Mouse (Mus musculus) c-Kit-positive CD71-positive TER-119-negative erythroid progenitor cells, embryonic 14.5 days (primary cell): ENCODE measurements around the gene Padi1.

Experiments used
- DNase-seq: peaks from one replicate; pipeline ENCODE4 v3.0.0-alpha.2; 2013; ENCODE audit warnings: low read depth

Gene Padi1

DNA sequence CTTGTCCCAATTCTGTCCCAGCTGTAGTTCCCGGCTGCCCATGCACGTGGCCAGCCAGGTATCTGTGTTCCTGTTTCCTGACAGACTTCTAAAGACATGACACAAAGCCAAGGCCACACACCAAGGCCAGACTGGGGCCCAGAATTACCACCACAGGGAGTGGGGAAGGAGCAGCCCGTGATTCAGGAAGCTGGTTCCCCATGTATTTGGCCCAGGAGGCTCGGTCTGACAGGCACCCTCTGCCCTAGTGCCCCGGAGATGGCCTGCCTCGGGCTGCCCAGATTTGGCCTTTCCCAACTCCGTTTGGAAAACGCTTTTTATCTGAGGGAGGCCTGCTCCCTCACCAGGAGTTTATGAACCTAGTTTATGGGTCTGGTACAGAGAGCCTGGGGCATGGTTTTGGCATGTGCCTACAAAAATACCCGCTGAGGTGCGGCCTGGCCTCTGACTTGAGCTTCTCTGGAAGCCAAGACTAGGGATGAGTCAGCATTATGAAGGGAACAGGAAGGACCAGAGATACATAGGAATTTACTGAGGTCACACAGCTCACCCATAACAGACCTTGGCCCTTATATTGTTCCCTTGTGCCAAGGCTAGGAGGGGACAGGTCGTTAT lies 16.6 kb upstream of the Padi1 start:
- no peak for DNase-seq

DNA sequence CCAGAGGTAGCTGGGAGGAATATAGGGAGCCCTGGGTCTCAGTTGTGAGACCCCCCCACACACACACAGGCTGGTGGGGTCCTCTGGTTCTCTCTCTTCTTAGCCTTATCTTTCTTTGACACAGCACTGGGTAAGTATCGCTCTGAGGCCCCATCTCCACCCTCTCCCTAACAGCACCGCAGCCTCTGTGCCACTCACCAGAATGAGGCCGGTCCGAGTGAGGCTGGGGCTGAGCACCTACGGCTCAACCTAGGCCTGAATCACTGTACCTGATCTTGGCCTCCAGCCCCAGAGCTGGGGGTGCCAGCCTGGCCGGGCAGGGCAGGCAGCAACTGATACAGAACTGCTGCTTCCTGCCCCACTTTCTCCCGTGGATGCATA lies 15.2 kb upstream of the Padi1 start:
- no peak for DNase-seq

DNA sequence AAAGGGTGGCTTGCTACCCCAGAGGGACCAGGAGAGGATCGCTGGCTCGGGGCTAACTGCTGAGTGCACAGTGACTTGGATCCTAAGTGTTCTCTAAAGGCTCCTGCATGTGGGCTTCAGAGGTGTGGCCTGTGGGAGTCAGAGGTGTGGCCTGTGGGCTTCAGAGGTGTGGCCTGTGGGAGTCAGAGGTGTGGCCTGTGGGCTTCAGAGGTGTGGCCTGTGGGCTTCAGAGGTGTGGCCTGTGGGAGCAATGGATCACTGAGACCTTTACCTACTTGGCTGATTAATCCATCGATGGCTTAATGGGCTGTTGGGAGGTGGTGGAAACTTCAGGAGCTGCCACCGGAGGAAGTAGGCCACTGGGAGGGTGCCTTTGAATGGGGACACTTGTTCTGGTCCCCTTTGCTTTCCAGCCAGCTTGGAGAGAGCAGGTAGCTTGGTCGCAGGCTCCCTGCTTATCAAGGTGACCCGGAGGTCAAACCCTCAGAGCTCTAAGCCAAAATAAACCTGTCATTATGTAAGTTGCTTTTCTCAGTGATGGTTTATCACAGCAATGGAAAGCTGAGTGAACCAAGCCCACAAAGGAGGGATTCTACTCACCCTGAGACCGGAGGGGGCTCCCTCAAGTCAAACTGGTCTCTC lies 14.7 kb upstream of the Padi1 start:
- peak; percentile 54 for DNase-seq

DNA sequence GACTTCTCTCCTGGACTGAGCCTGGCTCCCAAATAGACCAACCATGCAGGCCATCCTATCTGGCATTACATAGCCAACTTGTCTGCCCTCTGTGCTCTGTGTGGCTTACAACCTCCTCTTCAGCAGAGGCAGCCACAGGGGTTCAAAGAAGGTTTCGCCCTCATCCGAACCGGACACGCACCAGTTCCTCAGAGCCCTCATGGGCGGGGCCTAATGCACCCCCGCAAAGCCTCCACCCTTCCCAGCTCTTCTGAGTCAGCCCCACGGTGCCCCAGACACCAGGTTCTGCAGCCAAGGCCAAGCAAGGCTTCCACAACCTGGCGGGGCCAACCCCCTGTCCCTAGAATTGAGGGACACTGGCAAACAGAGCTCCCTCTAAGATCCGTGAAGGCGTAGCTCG lies 13.7 kb upstream of the Padi1 start:
- no peak for DNase-seq

DNA sequence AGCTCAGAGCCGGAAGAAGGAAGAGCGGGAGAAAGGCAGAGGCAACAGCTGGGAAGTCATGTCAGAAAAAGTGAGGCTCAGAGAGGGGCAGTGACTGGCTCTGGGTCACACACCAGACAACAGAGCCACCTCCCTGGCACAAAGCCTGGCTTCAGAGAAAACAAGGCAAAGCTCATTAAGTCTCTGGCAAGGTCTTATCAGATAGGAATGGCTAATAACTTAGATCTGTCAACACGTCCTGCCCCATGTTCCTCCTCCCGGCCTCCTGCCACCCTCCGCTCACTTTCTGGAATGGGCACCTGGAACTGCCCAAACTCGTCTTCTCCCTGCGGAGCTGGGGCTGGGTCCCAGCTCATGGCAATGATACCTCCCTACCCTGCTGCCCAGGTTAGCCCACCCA lies 12.2 kb upstream of the Padi1 start:
- no peak for DNase-seq

DNA sequence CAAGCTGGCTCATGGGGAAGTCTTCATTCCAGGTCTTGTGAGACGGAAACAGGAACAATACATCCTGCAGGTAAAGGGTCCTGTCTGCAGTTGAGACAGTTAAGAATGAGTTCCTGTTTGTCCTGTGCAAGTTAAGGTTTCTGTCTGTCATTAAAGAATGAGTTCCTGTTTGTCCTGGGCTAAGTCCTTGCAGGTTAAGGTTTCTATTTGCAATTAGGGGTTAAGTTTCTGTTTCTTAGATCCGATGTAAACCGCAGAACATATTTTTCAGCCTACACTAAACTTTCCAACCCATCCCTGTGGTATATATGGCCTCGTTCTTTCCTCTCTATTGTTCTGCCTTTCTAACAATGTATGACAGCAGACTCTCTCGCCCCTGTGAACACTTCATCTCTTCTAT lies 11.5 kb upstream of the Padi1 start:
- no peak for DNase-seq

DNA sequence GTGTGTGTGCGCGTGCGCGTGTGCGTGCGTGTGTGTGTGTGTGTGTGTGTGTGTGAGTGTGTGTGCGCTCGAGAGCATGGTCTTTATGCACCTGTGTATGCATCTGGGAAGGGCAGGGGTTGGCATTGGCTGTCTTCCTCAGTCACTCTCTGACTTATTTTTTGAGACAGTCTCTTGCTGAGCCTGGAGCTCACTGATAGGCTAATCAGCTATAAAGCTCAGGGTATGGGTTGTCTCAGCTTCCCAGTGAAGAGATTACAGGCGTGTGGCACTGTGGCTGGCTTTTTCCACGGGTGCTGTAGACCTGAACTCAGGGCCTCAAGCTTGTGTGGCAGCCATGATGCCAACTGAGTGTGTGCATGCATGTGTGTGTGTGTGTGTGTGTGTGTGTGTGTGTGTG lies 9.6 kb upstream of the Padi1 start:
- peak; percentile 74 for DNase-seq

DNA sequence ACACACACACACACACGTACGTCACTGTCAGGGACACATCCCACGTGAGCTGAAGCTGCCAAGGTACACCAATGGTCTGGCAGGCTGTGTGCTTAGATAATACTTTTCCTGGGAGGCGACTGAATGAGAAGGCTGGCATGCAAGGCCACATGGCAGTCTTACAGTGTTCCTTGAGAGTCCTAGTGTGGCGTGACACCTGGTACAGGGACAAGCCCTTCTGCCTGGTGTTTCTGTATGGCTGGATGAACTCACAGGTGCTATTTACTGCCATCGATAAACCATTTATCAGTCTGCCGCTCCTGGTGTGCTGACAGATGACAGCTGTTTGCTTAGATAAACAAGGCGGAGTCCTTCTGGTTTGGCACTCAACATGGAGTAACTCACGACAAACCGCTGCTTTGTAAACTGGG lies 8.9 kb upstream of the Padi1 start:
- DNase-seq, result peak; percentile 85

DNA sequence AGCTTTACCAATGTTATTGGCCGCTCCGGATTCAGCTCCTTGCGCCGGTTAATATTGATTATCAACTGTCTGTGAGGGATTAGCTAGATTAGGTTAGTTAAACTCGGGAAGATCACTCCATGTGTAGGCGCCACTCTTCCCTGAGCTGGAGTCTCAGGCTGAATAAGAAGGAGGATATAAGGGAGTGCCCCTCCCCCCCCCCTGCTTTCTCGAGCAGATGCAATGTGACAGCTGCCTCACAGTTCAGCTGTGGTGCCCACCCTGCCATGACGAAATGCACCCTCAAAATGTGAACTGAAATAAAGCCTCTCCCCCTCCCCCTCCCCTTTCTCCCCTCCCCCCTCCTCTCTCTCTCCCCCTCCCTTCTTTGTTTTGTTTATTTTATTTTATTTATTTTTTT lies 8.0 kb upstream of the Padi1 start:
- no peak for DNase-seq

DNA sequence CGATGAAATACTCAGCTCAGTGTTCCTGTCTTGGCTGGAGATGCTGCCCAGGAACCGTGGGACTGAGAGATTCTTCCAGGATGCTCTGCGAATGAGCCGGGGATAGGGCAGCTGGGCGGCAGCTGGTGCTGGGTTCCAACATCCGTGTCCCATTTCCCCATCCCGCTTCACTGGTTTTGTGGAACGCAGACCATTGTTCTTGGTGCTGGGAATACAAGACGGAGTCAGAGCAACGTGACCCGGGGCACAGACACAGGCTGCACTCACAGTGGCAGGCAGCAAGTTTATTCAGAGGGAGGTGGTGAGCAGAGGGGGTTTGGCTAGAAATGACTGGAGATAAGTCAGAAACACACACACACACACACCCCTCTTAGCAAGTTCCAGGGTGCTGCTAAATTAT lies 3.7 kb upstream of the Padi1 start:
- DNase-seq, result no peak

DNA sequence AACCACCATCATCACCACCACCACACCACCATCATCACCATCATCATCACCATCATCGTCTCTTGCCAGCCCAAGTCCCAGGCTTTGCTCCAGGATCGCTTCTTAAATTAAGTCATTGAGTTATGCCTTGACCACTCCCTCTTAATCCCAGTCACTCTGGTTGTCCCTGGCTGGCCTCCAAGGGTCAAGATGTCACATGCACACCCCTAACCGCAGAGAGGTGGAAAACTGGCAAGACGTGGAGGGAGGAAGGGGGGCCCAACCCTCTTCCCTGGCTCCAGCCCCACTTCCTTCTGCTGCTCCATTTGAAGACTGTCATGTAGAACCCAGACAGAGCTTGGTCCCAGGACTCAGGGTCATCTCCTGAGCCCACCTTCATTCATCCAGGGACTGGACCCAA lies 587 bp downstream of the Padi1 start:
- no peak for DNase-seq

DNA sequence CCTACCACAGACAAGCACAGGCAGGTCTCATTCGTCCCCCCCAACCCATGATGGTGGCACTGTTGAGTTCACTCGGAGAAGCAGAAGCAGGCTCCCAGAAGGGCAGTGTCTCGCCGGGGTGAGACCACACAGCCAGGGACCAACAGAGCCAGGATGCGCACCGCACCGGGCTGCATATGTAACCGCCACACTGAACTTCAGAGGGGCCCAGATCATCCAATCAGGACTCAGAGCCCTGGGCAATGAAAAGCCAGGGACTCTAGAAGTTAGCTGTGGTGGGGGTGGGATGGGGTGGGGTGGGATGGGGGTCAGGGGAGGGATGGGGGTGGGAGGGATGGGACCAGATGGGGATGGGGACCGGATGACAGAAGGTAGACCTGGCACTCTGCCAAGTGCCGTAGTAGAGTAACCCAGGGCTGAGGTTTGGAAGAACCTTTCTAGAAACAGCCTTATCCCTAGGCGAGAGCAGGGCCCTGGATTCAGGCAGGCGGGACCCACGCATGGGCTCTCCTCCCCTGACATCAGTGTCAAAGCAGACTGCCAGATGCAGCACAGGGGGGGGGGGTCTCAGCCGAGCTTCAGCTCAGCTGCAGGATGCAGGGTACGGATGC lies 1.8 kb downstream of the Padi1 start:
- DNase-seq, result no peak

DNA sequence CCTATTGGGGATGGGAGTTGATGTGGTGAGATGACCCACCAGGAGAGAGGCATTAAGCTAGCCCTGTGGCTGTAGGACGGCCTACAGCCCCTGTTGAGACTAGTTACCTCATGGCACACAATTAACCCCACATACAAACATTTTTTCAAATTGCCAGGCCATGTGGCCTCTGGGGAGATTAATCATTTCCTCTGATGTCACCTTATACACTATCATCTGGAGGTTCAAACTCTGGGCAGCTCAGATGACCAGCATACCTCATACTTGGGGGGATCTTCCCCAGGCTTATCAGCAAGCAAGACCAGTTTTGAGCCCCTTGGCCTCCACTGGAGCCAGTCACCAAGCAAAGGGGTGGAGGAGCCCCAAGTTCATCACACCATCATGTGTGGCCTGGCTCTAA lies 2.7 kb downstream of the Padi1 start:
- no peak for DNase-seq

DNA sequence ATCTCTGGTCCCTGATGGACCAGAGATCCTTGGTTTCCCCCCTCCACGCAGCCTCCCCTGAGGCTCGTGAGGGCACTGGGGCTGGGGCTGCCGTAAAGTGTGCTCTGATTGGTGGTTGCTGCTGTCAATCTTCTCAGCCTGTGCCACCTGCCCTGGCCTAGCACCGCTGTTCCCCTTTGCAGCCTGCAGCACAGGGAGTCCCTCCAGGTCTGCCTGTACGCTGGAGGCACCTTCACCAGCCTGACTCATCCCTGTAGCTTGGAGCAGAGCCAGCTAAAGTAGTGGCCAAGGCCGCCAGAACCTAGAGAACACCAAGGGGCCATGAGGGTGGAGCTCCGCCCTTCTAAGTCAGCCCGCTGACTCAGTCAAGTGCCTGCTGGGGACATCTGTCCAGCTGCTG lies 7.7 kb downstream of the Padi1 start:
- no peak for DNase-seq

DNA sequence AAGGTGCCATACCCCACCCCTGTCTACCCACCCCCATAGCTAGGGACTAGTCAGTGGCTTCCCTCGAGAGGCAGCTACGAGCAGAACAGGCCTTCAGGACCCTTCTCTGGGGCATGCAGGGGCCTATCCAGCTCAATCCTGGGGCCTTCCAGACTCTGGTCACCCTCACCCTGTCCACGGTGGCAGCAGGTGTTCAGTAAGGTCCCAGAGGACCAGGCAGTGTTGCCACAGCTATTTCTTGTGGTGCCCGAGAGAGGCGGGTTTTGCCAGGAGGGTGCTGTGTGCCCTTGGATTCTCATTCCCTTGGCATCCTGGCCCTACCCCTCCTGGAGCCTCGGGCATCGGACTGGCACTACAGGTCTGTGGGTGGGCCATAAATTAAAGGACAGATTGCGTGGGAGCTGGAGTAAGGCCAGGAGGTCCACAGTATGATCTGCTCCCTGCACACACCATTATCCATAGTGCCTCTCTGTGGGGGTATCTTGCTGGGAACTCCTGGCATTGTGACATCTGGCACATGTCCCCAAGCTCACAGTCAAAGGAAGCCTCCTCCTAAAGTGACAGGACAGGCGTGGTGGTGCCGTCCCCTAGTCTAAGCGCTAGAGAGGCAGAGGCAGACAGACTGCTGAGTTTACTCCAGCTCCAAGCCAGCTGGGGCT lies 9.2 kb downstream of the Padi1 start:
- no peak for DNase-seq

DNA sequence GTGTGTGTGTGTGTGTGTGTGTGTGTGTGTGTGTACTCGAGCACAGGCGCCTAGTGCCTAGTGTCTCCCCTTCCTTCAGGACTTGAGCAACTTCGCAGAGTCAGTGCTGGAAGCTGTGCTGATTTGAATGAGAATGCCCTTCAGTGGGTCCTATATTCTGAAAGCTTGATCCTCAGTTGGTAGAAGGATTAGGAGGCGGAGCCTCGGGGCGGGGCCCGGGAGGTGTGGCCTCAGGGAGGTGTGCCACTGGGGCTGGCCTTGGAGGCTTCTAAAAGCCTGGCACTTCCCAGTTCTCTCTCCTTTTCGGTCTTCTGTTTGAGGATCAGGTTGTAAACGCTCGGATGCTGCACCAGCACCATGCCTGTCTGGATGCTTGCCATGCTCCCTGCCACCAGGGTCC lies 9.9 kb downstream of the Padi1 start:
- no peak for DNase-seq

DNA sequence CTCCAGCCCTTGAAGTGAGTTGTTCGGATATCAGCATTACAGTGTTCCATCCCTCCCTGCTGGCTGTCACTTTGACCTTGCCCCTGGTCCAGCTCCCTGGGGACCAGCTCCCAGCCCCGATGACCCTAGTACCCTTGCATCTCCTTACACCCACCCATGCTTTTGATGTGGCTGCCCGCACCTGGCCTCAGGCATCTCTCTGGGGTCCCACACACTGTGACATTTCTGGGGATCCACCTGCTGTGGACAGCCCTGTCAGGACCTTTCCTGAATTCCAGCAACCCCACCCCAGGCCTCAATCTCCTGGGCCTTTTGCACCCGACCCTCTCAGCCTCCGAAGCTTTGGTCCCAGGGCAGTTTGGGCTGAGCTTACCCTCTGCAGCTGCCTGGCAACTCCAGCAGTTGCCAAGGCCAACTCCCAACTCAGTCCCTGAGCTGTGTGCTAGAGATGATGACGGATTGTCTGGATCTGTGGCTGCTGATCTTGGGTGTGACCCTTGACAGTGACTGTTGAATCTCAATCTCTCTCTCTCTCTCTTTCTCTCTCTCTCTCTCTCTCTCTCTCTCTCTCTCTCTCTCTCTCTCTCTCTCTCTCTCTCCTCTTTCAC lies 11.1 kb downstream of the Padi1 start:
- DNase-seq, result no peak

DNA sequence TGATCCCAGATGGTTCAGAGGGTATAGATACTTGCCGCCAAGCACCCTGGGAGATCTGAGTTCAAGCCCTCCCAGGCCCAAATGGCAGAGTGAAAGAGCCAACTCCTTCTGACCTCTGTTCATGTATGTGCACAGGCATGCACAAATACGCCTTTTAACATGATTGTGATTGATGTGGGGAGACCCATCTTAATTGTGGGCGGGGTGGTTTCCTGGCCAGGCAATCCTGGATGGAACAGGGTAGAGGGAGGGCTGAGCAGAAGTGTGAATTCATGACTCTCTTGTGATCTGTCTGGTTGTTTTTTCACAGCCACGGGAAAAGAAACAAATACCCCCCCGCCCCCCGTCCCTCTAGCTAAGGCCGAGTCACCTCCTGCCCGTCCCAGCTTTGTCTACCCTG lies 12.8 kb downstream of the Padi1 start:
- DNase-seq, result no peak

DNA sequence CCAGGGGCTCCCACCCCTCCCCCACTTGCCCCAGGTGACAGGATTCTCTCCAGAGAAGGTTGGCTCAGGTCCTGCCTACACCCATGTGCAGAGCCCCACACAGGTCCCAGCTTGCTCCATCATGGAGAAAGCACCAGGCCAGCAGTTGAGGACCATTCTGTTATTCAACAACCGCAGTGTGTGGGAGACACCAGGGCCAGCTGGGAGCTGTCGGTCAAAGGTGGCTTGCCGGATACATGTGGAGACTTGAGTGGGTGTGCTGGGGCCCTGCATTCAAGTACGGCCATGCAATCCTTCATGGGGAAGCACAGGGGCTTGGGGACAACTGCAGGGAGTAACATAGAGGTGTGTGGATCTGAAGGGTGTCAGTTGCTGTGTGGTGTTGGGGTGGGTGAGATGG lies 13.8 kb downstream of the Padi1 start:
- no peak for DNase-seq

DNA sequence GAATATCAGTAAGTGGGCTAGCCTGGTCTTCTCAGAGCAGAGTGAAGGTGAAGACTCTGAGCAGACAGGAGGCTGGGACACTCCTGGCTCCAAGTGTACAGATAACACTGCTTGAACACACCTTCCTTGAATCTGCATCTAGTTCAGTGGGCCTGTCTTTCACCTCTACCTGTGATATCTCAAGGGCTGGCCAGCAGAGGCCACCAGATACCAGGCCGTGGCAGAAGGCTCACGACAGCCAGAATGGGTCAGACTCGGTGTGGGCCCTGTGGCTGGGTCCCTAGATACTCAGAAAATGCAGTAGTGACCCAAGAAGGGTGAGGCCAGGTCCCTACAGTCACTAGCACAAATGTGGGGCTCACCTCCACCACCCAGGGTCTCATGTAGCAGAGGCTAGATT lies 18.3 kb downstream of the Padi1 start:
- no peak for DNase-seq

DNA sequence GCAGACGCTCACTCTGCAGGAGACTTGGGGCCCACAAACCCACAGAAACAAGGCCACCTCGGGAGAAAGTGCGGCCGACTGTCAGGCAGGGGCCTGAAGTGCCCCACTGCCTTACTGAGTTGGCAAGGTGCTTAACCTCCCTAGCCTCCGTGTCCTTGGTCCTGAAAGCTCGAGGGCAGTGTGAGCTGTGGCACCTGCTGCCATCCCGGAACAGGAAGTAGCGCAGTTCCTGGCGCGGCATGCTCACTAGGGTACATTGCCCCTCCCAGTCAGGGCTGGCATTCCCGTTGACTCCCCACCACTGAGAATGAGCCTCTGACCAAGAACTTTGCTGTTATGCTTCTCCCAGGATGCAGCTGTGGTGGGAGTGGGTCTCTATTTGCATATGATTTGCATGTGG lies 19.6 kb downstream of the Padi1 start:
- no peak for DNase-seq

DNA sequence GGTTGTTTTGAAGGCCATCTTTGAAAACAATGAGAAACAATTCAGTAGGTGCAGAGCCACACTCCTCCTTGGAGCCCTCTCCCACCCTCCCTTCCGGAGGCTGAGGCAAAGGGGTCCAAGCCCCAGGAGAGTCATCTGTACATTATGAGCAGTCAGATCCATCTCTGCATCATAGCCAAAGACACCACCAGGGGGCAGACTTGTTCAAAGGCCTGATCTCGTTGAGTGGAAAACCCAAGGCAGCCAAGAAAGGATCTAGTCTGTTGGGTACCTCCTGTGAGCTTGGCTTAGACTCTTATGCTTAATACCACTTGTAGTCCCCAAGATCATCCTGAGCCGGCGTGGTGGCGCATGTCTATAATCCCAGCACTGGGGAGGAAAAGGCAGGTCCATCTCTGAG lies 23.6 kb downstream of the Padi1 start:
- peak; percentile 59 for DNase-seq

DNA sequence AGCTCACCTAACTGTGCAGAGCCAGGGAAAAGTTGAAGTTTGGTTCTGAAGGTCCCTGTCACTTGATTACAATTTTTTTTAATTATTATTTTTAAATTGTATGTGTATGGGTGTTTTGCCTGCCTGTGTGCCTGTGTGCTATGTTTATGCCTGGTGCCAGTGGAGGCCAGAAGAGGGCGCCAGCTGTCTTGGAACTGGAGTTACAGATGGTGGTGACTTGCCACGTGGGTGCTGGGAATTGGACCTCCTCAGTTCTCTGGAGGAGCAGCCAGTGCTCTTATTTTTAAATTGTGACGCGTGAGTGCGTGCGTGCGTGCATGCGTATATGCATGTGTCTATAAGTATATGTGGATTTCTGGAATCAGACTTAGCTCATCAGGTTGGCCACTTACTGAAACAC lies 28.2 kb downstream of the Padi1 start:
- no peak for DNase-seq
